Mouse (Mus musculus) T-helper 1 cell (primary cell): ENCODE results near the gene Clybl.

Source experiments
- in situ Hi-C: fragments of 300-600 bp; cut with MboI, MseI; formaldehyde crosslinking; loops from one replicate; pipeline ENCODE4 v1.15.1; 2025; ENCODE audit warnings: high pct_unique_total_duplicates

The Clybl gene

GRCm38 (mm10) chr14:122384447-122385237, 203.1 kb downstream of the Clybl start:
- in situ Hi-C loops, result no loop called here

- in situ Hi-C loops, result no loop called here
These were observed 203.7 kb downstream of the Clybl start for GRCm38 (mm10) chr14:122385238-122385534.

- in situ Hi-C loops, result no loop called here
These were observed 204.3 kb downstream of the Clybl start for GRCm38 (mm10) chr14:122385758-122386157.

GRCm38 (mm10) chr14:122386281-122387130, 205.0 kb downstream of the Clybl start:
- in situ Hi-C loops, result no loop called here

GRCm38 (mm10) chr14:122387781-122388180, 206.3 kb downstream of the Clybl start:
- in situ Hi-C loops, result no loop called here

- in situ Hi-C loops, result no loop called here
These were observed 207.0 kb downstream of the Clybl start for GRCm38 (mm10) chr14:122388431-122389031.

- in situ Hi-C loops, result no loop called here
These were observed 208.3 kb downstream of the Clybl start for GRCm38 (mm10) chr14:122389684-122390370.

GRCm38 (mm10) chr14:122390935-122391334, 209.4 kb downstream of the Clybl start:
- in situ Hi-C loops, result no loop called here

- in situ Hi-C loops, result no loop called here
These were observed 211.6 kb downstream of the Clybl start for GRCm38 (mm10) chr14:122393119-122393518.

GRCm38 (mm10) chr14:122398676-122399075, 217.2 kb downstream of the Clybl start:
- in situ Hi-C loops, result no loop called here

GRCm38 (mm10) chr14:122399906-122400305, 218.4 kb downstream of the Clybl start:
- in situ Hi-C loops, result no loop called here

GRCm38 (mm10) chr14:122401886-122402285, 220.4 kb downstream of the Clybl start:
- in situ Hi-C loops, result no loop called here

- in situ Hi-C loops, result no loop called here
These were observed 221.3 kb downstream of the Clybl start for GRCm38 (mm10) chr14:122402716-122403258.

- in situ Hi-C loops, result no loop called here
These were observed 222.0 kb downstream of the Clybl start for GRCm38 (mm10) chr14:122403422-122403940.

GRCm38 (mm10) chr14:122404596-122405154, 223.2 kb downstream of the Clybl start:
- in situ Hi-C loops, result no loop called here

GRCm38 (mm10) chr14:122405236-122405635, 223.7 kb downstream of the Clybl start:
- in situ Hi-C loops, result no loop called here

- in situ Hi-C loops, result no loop called here
These were observed 224.5 kb downstream of the Clybl start for GRCm38 (mm10) chr14:122405897-122406540.

- in situ Hi-C loops, result no loop called here
These were observed 225.2 kb downstream of the Clybl start for GRCm38 (mm10) chr14:122406541-122407219.

GRCm38 (mm10) chr14:122412841-122413541, 231.5 kb downstream of the Clybl start:
- in situ Hi-C loops, result no loop called here
